Mouse (Mus musculus) heart, adult 9 months (tissue): ENCODE measurements around the gene Myzap.
A peak's percentile ranks its signal among the peaks of the same experiment; 100 is the strongest.

ENCODE experiments used
- DNase-seq, 2 experiments: peaks; one replicate each; pipeline ENCODE4 v3.0.0; 2022; ENCODE audit warnings: low spot score in 2 of 2

Gene Myzap

GRCm38 (mm10) chr9:71544831-71545230 lies 47.3 kb downstream of the Myzap start:
- DNase-seq, result no peak

- peak; percentile 17 to 76 for DNase-seq
These were observed 48.5 kb downstream of the Myzap start for GRCm38 (mm10) chr9:71543443-71544222.

GRCm38 (mm10) chr9:71542292-71542691 lies 49.9 kb downstream of the Myzap start:
- DNase-seq, result no peak

- no peak for DNase-seq
These were observed 51.4 kb downstream of the Myzap start for GRCm38 (mm10) chr9:71540739-71541138.

- DNase-seq, result no peak
These were observed 56.4 kb downstream of the Myzap start for GRCm38 (mm10) chr9:71535730-71536129.

GRCm38 (mm10) chr9:71535036-71535435 lies 57.1 kb downstream of the Myzap start:
- no peak for DNase-seq

- DNase-seq, result no peak
These were observed 62.2 kb downstream of the Myzap start for GRCm38 (mm10) chr9:71529960-71530359.

GRCm38 (mm10) chr9:71527438-71527837 lies 64.7 kb downstream of the Myzap start:
- DNase-seq, result no peak

GRCm38 (mm10) chr9:71523901-71524300 lies 68.3 kb downstream of the Myzap start:
- peak; percentile 32 to 36 for DNase-seq

- DNase-seq, result no peak
These were observed 72.3 kb downstream of the Myzap start for GRCm38 (mm10) chr9:71519836-71520235.

- no peak for DNase-seq
These were observed 74.7 kb downstream of the Myzap start for GRCm38 (mm10) chr9:71517487-71517886.

- DNase-seq, result no peak
These were observed 76.3 kb downstream of the Myzap start for GRCm38 (mm10) chr9:71515862-71516261.

- no peak for DNase-seq
These were observed 78.6 kb downstream of the Myzap start for GRCm38 (mm10) chr9:71513566-71513965.

- no peak for DNase-seq
These were observed 79.3 kb downstream of the Myzap start for GRCm38 (mm10) chr9:71512899-71513298.

GRCm38 (mm10) chr9:71498391-71499182 lies 93.6 kb downstream of the Myzap start:
- peak in 1 of 2 experiments; percentile 14 for DNase-seq

GRCm38 (mm10) chr9:71496637-71497036 lies 95.5 kb downstream of the Myzap start:
- DNase-seq, result no peak

- no peak for DNase-seq
These were observed 98.4 kb downstream of the Myzap start for GRCm38 (mm10) chr9:71493771-71494170.

GRCm38 (mm10) chr9:71492296-71493025 lies 99.7 kb downstream of the Myzap start:
- no peak for DNase-seq

GRCm38 (mm10) chr9:71490076-71490475 lies 102.1 kb downstream of the Myzap start:
- no peak for DNase-seq

GRCm38 (mm10) chr9:71486127-71486526 lies 106.0 kb downstream of the Myzap start:
- no peak for DNase-seq

GRCm38 (mm10) chr9:71485475-71486094 lies 106.6 kb downstream of the Myzap start, which contains the start of gene Polr2m:
TSS of gene Polr2m (minus strand) at chr9:71485935.
- peak; percentile 95 for DNase-seq
